Mouse (Mus musculus) liver, embryonic 14.5 days (tissue): ENCODE results near the gene Oxld1. TPM values are rescaled to one million over a fixed set of nuclear protein-coding genes. Genes with fewer than 3 reads are reported as not detected.

Experiments used
- ATAC-seq: fragments of 200-750 bp; cut with Nextera tagmentation; 2 replicates; pipeline ENCODE4 v1.8.0; 2017; ENCODE audit warnings: moderate number of reproducible peaks, mild to moderate bottlenecking, moderate library complexity; ENCODE audit not compliant: insufficient read depth
- DNase-seq, 3 experiments: peaks; one replicate each; pipeline ENCODE4 v3.0.0-alpha.2; 2012 to 2013; ENCODE audit warnings: low read depth in 3 of 3, low spot score in 3 of 3
- H3K27ac ChIP-seq: fragments of 300-500 bp; sonication (generic); 2 replicates; pipeline ENCODE4 v1.5.1; 2014; ENCODE audit warnings: moderate library complexity, mild to moderate bottlenecking, control low read depth, inconsistent platforms
- H3K27me3 ChIP-seq: fragments of 300-500 bp; sonication (generic); 2 replicates; pipeline ENCODE4 v1.6.1; 2014; ENCODE audit warnings: mild to moderate bottlenecking, low read length, moderate library complexity; ENCODE audit not compliant: control insufficient read depth, insufficient read depth
- H3K36me3 ChIP-seq: fragments of 300-500 bp; sonication (generic); replicated peaks from 2 replicates; pipeline ENCODE4 v1.6.1; 2014; ENCODE audit warnings: low read depth; ENCODE audit not compliant: control insufficient read depth, insufficient read depth
- H3K4me1 ChIP-seq, 2 experiments: fragments of 200-500 bp in 1 of 2; fragments of 300-500 bp in 1 of 2; sonication (generic) in 1 of 2; replicated peaks; 2 replicates each; pipeline ENCODE4 v1.6.1; 2012 to 2014; ENCODE audit warnings: antibody characterized with exemption in 1 of 2, inconsistent platforms in 1 of 2, low read length in 1 of 2; ENCODE audit not compliant: control insufficient read depth in 2 of 2, insufficient read depth in 2 of 2
- H3K4me2 ChIP-seq: fragments of 300-500 bp; sonication (generic); 2 replicates; pipeline ENCODE4 v1.6.1; 2014; ENCODE audit warnings: low read depth, mild to moderate bottlenecking, control low read depth, moderate library complexity
- H3K4me3 ChIP-seq, 2 experiments: fragments of 200-500 bp in 1 of 2; fragments of 300-500 bp in 1 of 2; sonication (generic) in 1 of 2; 2 replicates each; pipeline ENCODE4 v1.5.1; 2012 to 2014; ENCODE audit warnings: low read depth in 2 of 2, low read length in 2 of 2, mild to moderate bottlenecking in 2 of 2, control low read depth in 1 of 2, inconsistent platforms in 1 of 2, moderate library complexity in 1 of 2; ENCODE audit not compliant: insufficient read depth in 1 of 2
- H3K9ac ChIP-seq: fragments of 300-500 bp; sonication (generic); replicated peaks from 2 replicates; pipeline ENCODE4 v1.6.1; 2014; ENCODE audit warnings: mild to moderate bottlenecking, control low read depth, moderate library complexity
- H3K9me3 ChIP-seq: fragments of 300-500 bp; sonication (generic); 2 replicates; pipeline ENCODE4 v1.6.1; 2016; ENCODE audit warnings: low read length, mixed read lengths; ENCODE audit not compliant: control insufficient read depth
- CTCF ChIP-seq: IDR thresholded peaks from 2 replicates; pipeline ENCODE4 v1.5.1; 2016; ENCODE audit warnings: antibody characterized with exemption, low read depth, control low read depth
- EP300 ChIP-seq: IDR thresholded peaks from 2 replicates; pipeline ENCODE4 v1.6.1; 2016; ENCODE audit warnings: antibody characterized with exemption, low read depth
- WGBS: fragments of 180-500 bp; shearing (Covaris S2); extraction: QIAGEN DNeasy Blood & Tissue Kit; methylation state at CpG from one replicate; pipeline ENCODE4 v1.1.7; 2014; ENCODE audit not compliant: insufficient replicate concordance; 5-methylcytosine and 5-hydroxymethylcytosine counted together
- polyA plus RNA-seq, 2 experiments: library from polyadenylated mRNA; depleted of rRNA in 1 of 2; stranded (reverse) in 1 of 2; unstranded in 1 of 2; fragments of >200 nt; fragmentation: Nextera tagmentation in 1 of 2; extraction: Ambion mirVana in 1 of 2; gene quantifications; 2 replicates each; pipeline versions ENCODE4 v1.2.1 to v1.2.3; 2012 to 2014

The Oxld1 gene
- polyA plus RNA-seq, 2 experiments: 5.3 to 8.4 TPM

GRCm38 (mm10) chr11:120437152-120437856 is 20.6 kb downstream of the Oxld1 start, which contains the start of gene Nploc4:
TSS of gene Nploc4 (minus strand) at chr11:120437708.
- Histone ChIP-seq H3K27ac (peak within 1 kb of the TSS; percentile 75), H3K36me3 (peaks cover 16% of the 10 kb centered on the region), H3K27me3 (no peaks in the 10 kb centered on the region), H3K9me3 (no peaks in the 10 kb centered on the region), H3K4me1 (peaks cover 9 to 10% of the 10 kb centered on the region in 2 experiments), H3K4me2 (peak within 1 kb of the TSS; percentile 93), H3K9ac (peak within 1 kb of the TSS; percentile 91), H3K4me3 (peak within 1 kb of the TSS; percentile 84 to 96)
- WGBS: under 1% methylated on average over 75 of the region's 77 CpGs
- TF ChIP-seq CTCF (peak; percentile 31), EP300 (no peak)
- DNase-seq (peak; percentile 67 to 72 (median 71)), ATAC-seq (peak; percentile 94)

DNA sequence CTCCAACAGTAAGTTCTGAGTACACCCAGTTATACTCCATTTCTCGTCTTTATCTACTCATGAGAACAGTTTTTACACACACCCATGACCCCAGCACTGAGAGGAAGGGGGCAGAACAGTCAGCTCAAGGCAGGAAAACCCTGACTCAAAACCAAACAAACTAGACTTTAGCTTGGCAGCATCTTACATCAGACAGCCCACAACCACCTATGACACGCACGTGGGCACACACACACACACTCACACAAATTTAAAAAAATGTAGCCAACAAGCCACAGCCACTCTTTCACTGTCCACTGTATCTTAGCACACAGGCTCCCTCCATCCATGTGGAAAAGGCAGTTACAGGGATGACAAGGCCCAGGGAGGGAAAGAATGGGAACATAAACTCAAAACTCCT is 31.1 kb downstream of the Oxld1 start:
- TF ChIP-seq CTCF (no peak), EP300 (no peak)
- H3K9ac ChIP-seq: no peak overlapping the region
- DNase-seq (no peak), ATAC-seq (no peak)
- H3K4me1 ChIP-seq: no peaks in the 10 kb centered on the region
- WGBS: 81% methylated on average over 3 of the region's 3 CpGs
- H3K27ac ChIP-seq: no peak overlapping the region
- peaks cover 82% of the 10 kb centered on the region for H3K36me3 ChIP-seq
- H3K27me3 ChIP-seq: no peaks in the 10 kb centered on the region
- H3K4me2 ChIP-seq: no peak overlapping the region
- H3K9me3 ChIP-seq: no peaks in the 10 kb centered on the region
- no peak overlapping the region for H3K4me3 ChIP-seq

- peak; percentile 83 for TF ChIP-seq CTCF
- TF ChIP-seq EP300: no peak
- DNase-seq (peak in 1 of 3 experiments; percentile 39), ATAC-seq (no peak)
- 71% methylated on average over 9 of the region's 9 CpGs for WGBS
- Histone ChIP-seq H3K36me3 (peaks cover 85% of the 10 kb centered on the region), H3K4me1 (no peaks in the 10 kb centered on the region), H3K4me3 (no peak overlapping the region), H3K9me3 (no peaks in the 10 kb centered on the region), H3K4me2 (no peak overlapping the region), H3K27me3 (no peaks in the 10 kb centered on the region), H3K9ac (no peak overlapping the region), H3K27ac (no peak overlapping the region)
These were observed 34.1 kb downstream of the Oxld1 start for GRCm38 (mm10) chr11:120423569-120424295.

GRCm38 (mm10) chr11:120422651-120423568 is 35.0 kb downstream of the Oxld1 start:
- ATAC-seq: no peak
- no peaks in the 10 kb centered on the region for H3K9me3 ChIP-seq
- H3K4me1 ChIP-seq: no peaks in the 10 kb centered on the region
- H3K27ac ChIP-seq: no peak overlapping the region
- no peak overlapping the region for H3K4me2 ChIP-seq
- H3K36me3 ChIP-seq: peaks cover 84% of the 10 kb centered on the region
- no peak for TF ChIP-seq EP300
- no peak for TF ChIP-seq CTCF
- no peak for DNase-seq
- no peaks in the 10 kb centered on the region for H3K27me3 ChIP-seq
- whole genome bisulfite sequencing: 76% methylated on average over 13 of the region's 13 CpGs
- no peak overlapping the region for H3K4me3 ChIP-seq
- no peak overlapping the region for H3K9ac ChIP-seq
